Mouse (Mus musculus) heart, postnatal 4 days (tissue): ENCODE results near the gene Dpf3. TPM values are rescaled to one million over a fixed set of nuclear protein-coding genes. Genes with fewer than 3 reads are reported as not detected.
A peak's percentile ranks its signal among the peaks of the same experiment; 100 is the strongest.

Experiments used
- DNase-seq: peaks from one replicate; pipeline ENCODE4 v3.0.0; 2021
- total RNA-seq, 2 experiments: library from RNA; stranded (reverse); gene quantifications; 2 replicates each; pipeline ENCODE4 v1.2.3; 2021

The Dpf3 gene
- total RNA-seq, 2 experiments from 2014 or later, result 19.6 to 20.2 TPM

DNA sequence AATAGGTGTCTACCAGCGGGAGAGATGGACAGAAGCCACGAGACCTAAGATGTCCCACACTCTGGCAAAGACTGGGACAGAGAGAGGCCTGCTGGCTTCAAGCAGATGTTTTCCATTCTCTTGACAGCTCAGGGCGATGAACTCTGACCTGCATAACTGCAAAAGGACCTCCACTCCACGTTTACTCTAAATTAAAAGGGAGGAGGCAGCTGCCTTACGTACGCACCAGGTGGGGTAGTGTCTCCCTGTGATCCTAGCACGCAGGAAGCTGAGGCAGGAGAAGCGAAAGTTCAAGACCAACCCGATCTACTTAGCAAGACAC lies 8.4 kb upstream of the Dpf3 start:
- DNase-seq, result no peak

DNA sequence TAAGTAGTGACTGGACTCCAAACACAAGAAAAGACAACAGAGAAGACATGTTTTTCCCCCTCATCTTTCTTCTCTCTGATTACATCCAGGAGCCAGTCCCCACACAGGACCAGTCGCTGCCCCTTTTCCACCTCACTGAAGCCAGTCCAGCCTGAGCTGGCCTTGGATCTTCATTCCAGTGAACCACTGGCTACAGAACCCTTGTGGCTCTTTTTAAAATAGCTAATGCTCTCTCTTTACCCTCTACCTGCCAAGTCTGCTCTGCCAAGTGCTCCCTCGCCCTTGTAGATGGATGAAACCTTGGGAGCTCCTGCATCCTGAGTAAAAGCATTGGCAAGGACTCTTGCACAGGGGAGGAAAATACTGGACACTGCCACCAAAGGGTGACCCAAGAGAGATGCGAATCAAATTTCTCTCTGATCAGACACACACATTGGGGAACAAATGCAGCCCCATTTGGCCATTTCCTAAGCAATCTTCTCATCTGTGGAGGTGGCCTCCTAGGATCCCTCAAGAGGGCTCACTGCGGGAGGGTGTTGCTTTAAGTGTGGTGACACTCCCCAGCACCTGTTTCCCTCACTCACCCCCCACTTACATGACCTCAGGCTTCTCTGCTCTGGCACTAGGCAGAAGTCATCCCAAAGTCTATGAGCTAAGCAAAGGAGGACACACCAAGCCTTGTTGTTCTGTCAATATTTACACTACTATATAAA lies 7.9 kb upstream of the Dpf3 start:
- DNase-seq, result no peak

DNA sequence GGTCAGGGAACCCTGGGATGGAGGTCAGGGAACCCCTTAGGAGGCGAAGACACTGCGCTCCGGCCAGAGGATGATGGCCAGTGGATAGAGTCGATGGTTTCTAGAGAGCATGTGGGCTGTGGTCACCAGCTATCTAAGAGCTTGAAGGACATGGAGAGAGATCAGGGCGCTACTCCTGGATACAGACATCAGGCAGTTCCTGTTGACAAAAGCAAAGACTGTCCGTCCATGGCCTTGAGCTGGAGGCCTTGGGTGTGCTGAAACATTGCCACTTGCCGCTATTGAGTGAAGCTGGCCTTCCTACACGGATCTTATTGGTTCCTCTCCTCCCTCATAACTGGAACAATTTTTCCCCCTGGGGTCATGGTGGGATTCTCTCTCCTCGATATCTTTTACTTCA lies 6.7 kb upstream of the Dpf3 start:
- DNase-seq, result no peak

DNA sequence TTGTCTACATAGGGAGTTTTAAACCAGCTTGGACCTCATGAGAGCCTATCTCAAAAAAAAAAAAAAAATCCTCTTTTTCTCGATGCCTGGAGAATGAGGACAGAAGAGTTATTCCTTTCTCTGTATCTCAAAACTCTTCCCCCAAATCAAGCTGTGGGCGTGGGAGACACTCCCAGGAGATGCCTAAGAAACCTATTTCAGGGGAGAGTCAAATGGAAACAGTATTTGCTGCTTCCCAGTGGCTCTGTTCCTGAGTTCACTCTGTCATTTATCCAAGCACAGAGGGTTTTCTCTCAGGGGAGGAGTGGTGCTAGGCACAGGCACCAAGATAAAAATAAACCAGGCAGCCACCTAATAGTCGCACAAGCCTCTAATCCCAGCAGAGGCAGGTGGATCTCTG lies 5.3 kb upstream of the Dpf3 start:
- DNase-seq, result no peak

DNA sequence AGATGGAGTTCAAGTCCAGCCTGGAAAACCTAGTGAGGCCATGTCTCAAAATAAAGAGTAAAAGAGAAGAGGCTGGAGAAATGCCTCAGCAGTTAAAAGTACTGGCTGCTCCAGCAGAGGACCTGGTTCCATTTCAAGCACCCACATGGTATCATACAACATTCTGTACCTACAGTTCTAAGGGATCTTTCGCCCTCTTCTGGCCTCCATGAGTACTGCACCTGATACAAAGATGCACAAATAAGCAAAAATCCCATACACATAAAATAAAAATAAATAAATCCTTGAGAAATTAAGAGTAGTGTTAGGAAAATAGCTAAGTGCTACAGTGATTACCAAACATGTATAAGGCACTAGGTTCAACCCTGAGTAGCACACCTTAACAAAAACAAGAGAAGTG lies 4.1 kb upstream of the Dpf3 start:
- DNase-seq, result no peak

DNA sequence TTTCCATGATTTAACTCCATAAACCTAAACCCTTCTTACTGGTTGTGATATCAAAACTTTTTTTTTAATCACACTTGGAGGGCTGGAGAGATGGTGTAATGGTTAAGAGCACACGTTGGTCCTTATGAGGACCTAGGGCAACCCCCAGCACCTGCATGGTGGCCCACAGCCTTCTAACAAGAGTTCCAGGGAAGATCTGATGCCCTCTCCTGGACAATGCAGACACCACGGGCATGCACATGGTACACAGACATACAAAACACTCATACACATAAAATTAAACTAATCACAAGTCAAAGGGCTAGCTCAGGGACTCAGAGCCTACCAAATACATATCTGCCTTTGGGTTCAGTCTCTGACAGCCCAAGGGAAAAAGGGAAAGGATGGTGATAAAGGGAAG lies 2.2 kb upstream of the Dpf3 start:
- no peak for DNase-seq

DNA sequence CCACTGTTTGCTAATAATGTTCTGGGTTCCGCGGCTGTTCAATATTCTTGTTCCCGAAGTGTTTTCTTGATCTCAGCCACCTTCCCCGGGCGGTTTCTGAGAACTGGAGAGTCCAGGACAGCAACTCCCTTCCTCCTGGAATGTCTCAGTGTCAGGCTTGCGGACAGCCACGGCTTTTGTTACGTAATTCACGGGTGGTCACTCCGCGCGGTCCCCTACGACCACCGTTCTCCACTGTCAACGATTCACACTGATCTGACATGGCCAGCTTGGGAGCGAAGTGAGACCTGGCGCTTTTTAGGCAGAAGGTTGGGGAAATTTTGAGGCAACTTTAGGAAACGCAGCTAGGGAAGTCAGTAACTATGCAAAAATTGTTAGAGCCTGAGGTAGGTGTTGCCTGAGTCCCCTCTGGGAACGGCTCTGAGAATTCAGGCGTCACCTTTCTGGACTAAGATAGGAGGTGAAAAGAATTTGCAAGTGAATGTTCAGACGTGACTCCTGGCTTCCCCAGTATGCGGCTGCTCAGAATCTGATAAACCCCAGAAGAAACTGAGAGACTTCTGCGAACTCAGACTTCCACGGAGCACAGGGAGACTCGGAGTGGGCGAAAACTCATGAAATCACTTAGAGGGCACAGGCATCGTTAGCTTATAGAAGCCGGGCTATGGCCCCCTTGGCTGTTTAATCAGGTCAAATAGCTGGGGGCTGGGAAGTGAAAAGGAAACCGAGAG lies 860 bp upstream of the Dpf3 start:
- peak; percentile 17 for DNase-seq

DNA sequence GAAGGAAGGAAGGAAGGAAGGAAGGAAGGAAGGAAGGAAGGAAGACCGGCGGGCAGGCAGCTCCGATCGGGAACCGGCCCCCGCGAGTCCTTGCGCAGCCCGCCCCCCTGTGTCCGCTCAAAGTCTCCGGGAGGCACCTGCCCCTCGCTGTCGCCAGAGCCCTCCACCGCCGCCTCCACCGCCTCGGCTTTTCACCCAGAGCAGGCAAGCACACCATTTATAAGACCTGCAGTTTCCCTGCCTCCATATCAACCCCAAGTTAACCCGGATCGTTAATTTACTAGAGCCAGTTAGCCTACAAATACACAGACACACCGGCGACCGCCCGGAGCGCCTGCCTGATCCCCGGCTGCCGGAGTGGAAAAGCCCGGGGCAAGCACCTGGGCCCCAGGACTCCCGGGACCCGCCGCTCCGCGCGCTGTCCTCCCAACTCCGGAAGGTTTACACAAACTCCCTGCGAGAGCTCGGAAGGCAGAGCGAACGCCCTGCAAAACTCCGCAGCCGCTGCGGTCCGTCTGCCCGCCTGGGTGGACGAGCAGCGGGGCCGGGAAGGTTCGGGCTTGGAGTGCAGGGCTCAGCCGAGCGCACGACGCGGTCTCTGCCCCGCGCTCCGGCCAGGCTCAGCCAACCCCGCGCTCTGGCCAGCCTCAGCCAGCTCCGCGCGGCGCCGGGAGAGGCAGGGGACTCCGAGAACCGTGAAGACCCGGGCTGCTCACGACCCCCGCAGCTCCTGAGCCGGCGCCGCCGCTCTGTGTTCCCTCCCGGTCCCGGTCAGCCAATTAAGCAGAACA lies 650 bp downstream of the Dpf3 start:
- peak; percentile 68 for DNase-seq

DNA sequence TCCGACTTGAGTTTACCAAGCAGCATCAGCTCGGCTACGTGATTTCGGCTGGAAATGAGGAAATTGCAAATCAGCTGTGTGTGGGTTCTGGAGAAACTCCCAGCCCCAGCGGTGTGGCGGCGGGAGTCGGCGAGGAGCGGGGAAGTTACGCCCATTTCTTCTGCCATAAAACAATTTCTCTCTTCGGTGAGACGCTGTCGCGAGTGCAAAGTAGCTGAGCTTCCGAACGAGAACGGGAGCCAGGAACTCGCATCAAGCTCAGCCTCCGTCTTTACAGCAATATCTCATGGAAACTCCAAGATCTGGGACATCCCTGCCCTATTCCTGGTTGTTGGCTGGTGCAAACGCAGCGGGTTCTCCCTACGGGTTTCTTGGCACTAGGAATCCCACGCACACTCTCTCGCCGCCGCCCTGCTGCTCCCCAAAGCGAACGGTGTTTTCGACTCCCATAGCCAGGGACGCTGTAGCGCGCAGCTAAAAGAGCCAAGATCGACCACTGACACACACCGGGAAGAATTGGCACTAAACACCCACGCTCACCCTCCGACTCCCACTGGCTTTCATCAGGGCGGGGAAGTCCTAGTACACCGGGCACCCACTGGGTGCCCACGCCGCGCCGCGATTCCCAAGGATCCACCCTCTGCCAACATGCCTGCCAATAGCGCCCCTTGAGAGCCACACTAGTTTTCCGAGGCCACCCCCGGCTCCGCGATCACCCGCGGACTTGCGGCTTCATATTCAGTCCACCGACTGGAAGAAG lies 1.4 kb downstream of the Dpf3 start:
- DNase-seq, result peak; percentile 31

DNA sequence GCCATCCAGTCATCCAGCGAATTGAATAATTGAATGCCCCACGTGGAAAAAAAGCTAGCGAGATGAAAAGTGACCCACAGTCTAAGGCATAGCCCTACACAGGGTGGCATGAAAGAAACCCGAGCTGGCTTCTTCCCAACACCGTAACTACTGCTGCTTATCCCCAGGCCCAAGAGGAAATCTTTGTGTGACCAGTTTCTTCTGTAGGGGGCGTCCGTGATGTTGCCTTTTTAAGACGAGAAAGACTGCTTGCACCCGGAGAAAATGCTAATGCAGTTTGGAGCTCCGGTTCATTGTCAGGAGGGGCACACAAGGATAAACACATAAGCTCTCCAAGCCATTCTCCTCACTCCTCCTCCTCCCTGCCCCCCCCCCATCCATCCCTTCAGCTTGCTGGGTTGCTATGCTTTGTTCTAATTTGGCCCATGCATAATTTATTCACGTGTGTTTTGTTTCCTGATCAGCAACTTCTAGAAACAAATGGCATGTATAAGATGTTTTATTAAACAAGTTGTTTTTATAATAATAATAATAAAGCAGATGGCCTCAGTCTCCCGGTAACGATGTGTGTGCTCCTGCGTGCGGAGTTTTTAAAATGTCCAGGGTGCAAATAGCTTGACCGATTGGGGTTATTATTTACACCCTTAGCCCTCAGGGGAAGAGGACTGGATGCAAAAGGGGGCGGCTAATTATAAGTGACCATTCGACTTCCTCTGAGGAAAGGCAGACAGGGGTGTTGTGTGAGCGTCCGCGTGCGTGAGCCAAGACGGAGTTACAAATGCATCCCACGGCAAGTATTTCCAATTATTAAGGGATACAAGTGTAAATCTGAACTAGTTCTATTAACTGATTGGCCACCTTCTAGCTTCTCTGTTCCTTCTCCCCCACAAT lies 2.4 kb downstream of the Dpf3 start:
- DNase-seq, result peak; percentile 15

DNA sequence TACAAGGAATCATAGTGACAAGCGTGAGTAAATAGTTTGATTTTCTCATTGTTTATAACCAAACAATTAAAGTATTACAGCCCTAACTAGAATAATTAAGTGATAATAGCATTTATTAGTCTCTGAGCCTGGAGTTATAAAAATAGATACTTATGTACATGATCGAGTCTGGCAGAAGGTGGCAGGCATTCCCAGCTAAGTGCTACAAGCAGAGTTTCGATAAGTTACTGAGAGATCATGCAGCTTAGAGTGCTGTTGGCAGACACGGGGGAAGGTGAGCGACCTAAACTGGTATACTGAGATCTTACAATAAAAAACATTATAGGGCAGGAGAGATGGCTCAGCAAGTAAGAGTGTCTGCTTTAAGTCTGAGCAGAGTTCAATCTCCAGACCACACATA lies 3.9 kb downstream of the Dpf3 start:
- peak; percentile 33 for DNase-seq

DNA sequence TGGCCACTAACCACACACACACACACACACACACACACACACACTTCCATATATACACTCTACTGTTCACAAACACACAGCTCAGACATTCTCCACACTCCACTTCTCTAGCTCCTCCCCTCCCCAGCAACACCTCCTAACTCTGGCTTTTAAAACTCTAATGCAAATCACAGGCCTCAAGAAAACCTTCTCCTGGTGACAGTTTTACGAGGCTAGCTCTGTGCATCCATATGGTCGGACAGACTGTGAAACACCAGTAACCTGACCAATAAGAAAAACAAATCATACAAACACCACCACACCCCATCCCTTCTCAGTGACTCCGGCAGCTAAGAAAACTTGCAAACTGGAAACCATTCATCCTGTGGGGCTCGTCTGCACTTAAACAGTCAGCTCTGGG lies 6.1 kb downstream of the Dpf3 start:
- DNase-seq, result no peak

DNA sequence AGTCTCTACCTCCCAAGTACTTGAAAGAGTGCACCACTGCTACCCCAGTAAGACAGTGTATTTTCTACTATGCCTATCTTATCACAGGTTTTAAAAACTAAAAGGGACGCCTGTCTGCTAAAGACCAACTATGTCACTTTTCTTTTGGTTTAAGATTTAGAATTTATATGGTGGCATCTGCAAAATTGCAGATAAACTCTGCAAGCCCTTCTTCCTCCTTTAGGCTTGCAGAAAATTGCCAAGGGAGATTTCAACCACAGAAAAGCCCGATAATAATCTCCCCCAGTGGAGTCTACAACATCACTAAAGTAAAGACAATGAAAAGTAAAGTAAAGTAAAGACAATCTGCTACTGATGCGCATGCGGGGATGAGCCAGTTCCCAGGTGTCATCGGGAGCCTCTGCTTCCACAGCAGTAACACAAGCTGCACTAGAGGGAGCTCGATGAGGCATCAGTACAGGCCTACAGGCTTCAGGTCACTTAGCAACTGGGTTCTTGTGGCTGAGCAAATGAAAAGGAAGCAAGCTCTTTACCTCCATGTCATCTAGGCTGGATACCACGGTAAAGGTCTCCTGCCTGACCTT lies 7.6 kb downstream of the Dpf3 start:
- DNase-seq, result no peak

DNA sequence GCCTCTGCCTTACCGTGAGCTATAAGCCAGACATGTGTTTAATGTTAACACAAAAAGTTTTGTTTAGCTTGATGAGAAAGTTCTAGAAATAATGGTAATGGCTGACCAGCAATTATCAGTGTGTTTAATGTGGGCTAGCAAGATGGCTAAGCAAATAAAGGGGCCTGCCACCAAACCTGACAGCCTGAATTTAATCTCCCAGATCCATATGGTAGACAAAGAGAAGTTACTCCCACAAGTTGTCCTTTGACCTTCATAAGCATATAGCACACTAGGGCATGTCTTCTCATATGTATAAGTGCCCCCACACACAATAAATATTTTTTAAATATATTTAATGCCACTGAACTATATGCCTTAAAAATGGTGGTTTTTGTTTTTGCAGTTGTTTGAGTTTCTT lies 8.4 kb downstream of the Dpf3 start:
- DNase-seq, result no peak

DNA sequence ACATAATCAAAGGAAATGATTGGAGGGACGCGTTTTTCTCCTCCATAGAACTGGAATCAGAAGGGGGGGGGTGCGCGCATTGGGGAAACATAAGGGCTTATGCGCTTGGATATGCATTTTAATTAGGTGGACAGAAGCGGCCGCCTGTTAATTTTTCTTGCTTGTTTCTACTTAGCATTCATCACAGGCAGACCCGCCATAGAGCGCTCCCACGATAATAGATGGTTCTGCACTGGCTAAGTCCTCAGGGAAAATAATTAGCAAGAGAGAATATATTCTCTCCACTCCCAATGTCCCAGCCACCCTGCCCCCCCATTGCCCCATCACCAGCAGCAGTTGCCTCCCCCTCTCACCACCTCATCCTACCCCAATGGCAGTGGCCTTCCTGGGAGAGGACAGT lies 11.2 kb downstream of the Dpf3 start:
- DNase-seq, result no peak

DNA sequence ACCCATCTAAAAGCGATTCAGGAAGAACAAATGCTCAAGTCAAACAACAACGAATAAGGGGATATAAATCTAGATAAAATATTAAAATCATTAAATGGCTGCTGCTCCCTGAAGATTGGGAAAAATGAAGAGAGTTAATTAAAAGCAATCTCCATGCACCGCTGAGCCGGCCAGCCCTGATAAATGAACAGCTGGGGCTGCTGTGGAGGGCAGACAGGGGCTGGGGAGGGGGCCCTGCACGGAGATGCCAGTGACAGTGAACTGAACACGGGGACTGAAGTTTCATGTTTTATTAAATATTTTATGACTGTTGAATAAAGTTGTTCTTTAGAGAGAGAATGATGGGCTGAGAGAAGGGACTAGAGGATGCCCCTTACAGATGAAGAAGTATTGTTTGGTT lies 12.1 kb downstream of the Dpf3 start:
- no peak for DNase-seq

DNA sequence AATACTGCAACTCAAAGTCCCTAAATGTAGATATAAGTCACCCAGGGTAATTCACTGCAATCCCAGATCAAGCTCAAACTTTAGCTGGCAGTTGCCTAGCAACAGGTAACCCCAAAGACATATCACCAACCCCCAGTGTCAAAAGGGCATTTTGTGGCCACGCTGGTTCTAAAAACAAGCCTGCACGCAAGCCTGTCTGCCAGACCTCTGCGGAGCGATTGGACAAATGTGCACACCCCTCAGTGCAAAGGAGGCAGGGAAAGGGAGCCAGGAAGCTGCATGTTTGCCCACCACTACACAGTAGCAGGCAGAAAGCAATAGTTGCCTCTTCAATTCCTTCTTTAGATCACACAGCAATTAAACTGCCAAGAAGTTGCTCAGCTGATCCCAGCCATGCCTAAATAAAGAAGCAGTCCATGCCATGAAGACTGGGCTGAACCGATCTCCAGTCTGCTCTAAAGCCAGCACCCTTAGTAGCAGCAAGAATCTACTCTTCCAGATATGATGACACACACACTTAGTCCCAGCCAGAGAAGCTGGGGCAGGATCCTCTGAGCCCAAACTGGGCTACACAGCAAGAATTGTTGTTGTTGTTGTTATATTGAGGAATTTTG lies 13.4 kb downstream of the Dpf3 start:
- peak; percentile 14 for DNase-seq

DNA sequence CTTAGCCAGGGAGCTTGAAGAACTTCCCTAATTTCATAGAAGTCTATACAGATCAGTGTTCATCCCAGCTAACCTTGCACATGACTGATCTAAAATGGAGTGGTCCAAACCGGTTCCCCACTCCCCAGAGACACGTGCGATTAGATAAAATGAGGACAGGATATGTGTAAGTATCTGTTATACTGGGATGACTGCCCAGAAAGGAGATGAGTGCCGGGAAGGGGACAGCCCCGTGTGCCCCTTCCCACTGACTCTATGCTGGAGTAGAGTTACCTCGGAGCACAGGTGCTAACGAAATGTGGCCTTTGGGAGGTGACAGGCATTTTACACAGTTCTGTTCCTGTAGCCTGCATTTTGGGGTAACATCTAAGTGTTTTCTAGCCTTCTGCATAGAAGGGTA lies 15.8 kb downstream of the Dpf3 start:
- DNase-seq, result no peak

DNA sequence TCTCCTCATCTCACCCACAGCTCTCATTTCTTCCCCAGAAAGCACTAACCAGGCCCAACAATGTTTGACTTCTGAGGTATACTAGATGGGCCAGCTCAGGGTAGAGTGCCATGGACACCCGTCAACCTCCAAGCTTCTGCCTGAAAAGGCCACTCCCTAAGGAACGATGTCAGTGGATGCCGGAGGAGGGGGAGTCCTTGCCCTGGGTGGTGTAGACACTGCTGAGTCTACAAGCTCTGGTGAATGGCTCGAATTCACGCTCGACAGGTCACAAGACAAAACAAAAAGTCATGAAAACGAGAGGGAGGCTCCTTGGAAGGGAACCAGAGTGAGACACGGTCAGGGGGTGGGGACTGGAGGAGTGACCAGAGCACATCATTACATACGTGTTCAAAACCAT lies 17.4 kb downstream of the Dpf3 start:
- DNase-seq, result no peak

DNA sequence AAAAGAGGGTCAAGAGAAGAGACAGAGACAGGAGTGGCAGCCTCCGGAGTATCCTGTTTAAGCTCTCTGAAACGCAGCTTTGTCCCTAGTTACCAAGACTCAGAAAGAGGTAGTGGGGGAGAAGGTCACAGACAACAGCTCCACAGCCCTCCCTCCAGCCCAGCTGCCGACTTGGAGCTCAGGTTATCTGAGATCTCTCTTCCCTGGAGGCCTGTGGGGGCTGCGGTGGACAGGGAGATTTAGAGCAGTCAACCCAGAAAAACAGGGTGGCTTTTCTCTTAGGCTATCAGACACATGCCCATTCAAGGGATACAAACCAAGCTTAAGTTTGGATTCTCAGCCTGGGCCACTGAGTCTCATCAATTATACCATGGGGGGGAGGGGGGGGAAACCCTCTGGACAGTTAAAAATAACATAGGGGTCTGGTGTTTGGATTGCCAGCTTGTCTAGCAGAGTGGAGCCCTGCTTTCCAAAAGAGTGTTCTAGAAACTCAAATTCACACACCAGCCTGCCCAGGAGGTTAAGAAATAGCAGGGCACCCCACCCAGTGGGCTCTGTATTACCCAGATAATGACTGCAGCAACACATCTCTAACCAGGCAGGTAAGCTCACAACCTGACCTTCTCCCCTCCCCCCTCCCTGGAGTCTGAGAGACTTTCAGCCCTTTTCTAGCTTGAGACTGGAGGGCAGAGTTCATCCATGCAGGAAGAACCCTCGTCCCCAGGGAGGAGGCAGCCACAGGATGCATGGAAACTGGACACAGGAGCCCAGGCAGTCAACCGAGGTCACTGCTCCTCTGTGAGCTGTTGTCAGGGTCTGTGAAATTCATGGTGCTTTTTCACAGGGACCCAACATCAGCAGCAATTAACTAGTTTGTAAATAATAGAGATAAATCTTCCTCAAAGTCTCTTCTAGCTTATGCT lies 20.7 kb downstream of the Dpf3 start:
- DNase-seq, result peak; percentile 31
